Mouse (Mus musculus): ENCODE data around the gene P4ha2.

P4ha2 gene

GRCm38 (mm10) chr11:54134905-54135304, 35.0 kb downstream of the P4ha2 start:
- DNase-seq (ENCODE audit: low spot score) = no peak

- DNase-seq (ENCODE audit: low spot score) = peak; percentile 88
These were observed 40.3 kb downstream of the P4ha2 start for GRCm38 (mm10) chr11:54140159-54140558.

- DNase-seq (ENCODE audit: low spot score) = no peak
These were observed 41.5 kb downstream of the P4ha2 start for GRCm38 (mm10) chr11:54141200-54141971.

GRCm38 (mm10) chr11:54144886-54145285, 45.0 kb downstream of the P4ha2 start:
- peak; percentile 75 for DNase-seq (ENCODE audit: low spot score)

GRCm38 (mm10) chr11:54145990-54146389, 46.1 kb downstream of the P4ha2 start:
- no peak for DNase-seq (ENCODE audit: low spot score)

- DNase-seq (ENCODE audit: low spot score) = no peak
These were observed 50.0 kb downstream of the P4ha2 start for GRCm38 (mm10) chr11:54149791-54150465.

GRCm38 (mm10) chr11:54151141-54151540, 51.2 kb downstream of the P4ha2 start:
- no peak for DNase-seq (ENCODE audit: low spot score)

- DNase-seq (ENCODE audit: low spot score) = no peak
These were observed 53.1 kb downstream of the P4ha2 start for GRCm38 (mm10) chr11:54152957-54153356.

GRCm38 (mm10) chr11:54155864-54156263, 56.0 kb downstream of the P4ha2 start:
- peak; percentile 32 for DNase-seq (ENCODE audit: low spot score)

GRCm38 (mm10) chr11:54156504-54156903, 56.6 kb downstream of the P4ha2 start:
- no peak for DNase-seq (ENCODE audit: low spot score)

GRCm38 (mm10) chr11:54157586-54157985, 57.7 kb downstream of the P4ha2 start:
- no peak for DNase-seq (ENCODE audit: low spot score)

GRCm38 (mm10) chr11:54160435-54160834, 60.5 kb downstream of the P4ha2 start:
- DNase-seq (ENCODE audit: low spot score) = no peak

GRCm38 (mm10) chr11:54160920-54161319, 61.0 kb downstream of the P4ha2 start:
- DNase-seq (ENCODE audit: low spot score) = no peak

GRCm38 (mm10) chr11:54161514-54161913, 61.6 kb downstream of the P4ha2 start:
- no peak for DNase-seq (ENCODE audit: low spot score)

- no peak for DNase-seq (ENCODE audit: low spot score)
These were observed 63.1 kb downstream of the P4ha2 start for GRCm38 (mm10) chr11:54162968-54163367.

GRCm38 (mm10) chr11:54169432-54170295, 69.8 kb downstream of the P4ha2 start:
- DNase-seq (ENCODE audit: low spot score) = no peak

- DNase-seq (ENCODE audit: low spot score) = no peak
These were observed 71.3 kb downstream of the P4ha2 start for GRCm38 (mm10) chr11:54171175-54171574.

- no peak for DNase-seq (ENCODE audit: low spot score)
These were observed 74.3 kb downstream of the P4ha2 start for GRCm38 (mm10) chr11:54174226-54174625.

GRCm38 (mm10) chr11:54174877-54175276, 75.0 kb downstream of the P4ha2 start:
- DNase-seq (ENCODE audit: low spot score) = no peak

Measured in adipocyte (in vitro differentiated cells).